Mouse (Mus musculus) hindbrain, embryonic 12.5 days (tissue): ENCODE data around the gene Med11. TPM values are rescaled to one million over a fixed set of nuclear protein-coding genes. Genes with fewer than 3 reads are reported as not detected.

ENCODE experiments used
- ATAC-seq: fragments of 200-750 bp; cut with Nextera tagmentation; 2 replicates; pipeline ENCODE4 v1.8.0; 2017; ENCODE audit warnings: moderate TSS enrichment; ENCODE audit not compliant: low FRiP score
- H3K27ac ChIP-seq: fragments of 300-500 bp; sonication (generic); 2 replicates; pipeline ENCODE4 v1.5.1; 2016; ENCODE audit warnings: mild to moderate bottlenecking
- H3K27me3 ChIP-seq: fragments of 300-500 bp; sonication (generic); 2 replicates; pipeline ENCODE4 v1.6.1; 2016; ENCODE audit warnings: mild to moderate bottlenecking
- H3K36me3 ChIP-seq: fragments of 300-500 bp; sonication (generic); 2 replicates; pipeline ENCODE4 v1.6.1; 2016; ENCODE audit warnings: mild to moderate bottlenecking
- H3K4me1 ChIP-seq: fragments of 300-500 bp; sonication (generic); 2 replicates; pipeline ENCODE4 v1.6.1; 2016
- H3K4me2 ChIP-seq: fragments of 300-500 bp; sonication (generic); replicated peaks from 2 replicates; pipeline ENCODE4 v1.6.1; 2016; ENCODE audit warnings: mild to moderate bottlenecking
- H3K4me3 ChIP-seq: fragments of 300-500 bp; sonication (generic); 2 replicates; pipeline ENCODE4 v1.5.1; 2016; ENCODE audit warnings: mild to moderate bottlenecking
- H3K9ac ChIP-seq: fragments of 300-500 bp; sonication (generic); 2 replicates; pipeline ENCODE4 v1.6.1; 2016; ENCODE audit warnings: mild to moderate bottlenecking, moderate library complexity
- H3K9me3 ChIP-seq: fragments of 300-500 bp; sonication (generic); replicated peaks from 2 replicates; pipeline ENCODE4 v1.6.1; 2016; ENCODE audit warnings: mild to moderate bottlenecking
- WGBS: fragments of 180-500 bp; shearing (Covaris S2); methylation state at CpG from one replicate; pipeline ENCODE4 v1.1.7; 2016; 5-methylcytosine and 5-hydroxymethylcytosine counted together
- microRNA-seq: library from miRNA; unstranded; fragments of <30 nt; microRNA quantifications from one replicate; pipeline ENCODE4, GENCODE M21; 2017
- polyA plus RNA-seq: library from polyadenylated mRNA; unstranded; fragments of >200 nt; fragmentation: Nextera tagmentation; extraction: Ambion mirVana; gene quantifications from 2 replicates; pipeline ENCODE4 v1.2.1, GENCODE M21; 2016

The Med11 gene
- polyA plus RNA-seq, 1 experiment from 2014 or later, result 36.1 TPM

DNA sequence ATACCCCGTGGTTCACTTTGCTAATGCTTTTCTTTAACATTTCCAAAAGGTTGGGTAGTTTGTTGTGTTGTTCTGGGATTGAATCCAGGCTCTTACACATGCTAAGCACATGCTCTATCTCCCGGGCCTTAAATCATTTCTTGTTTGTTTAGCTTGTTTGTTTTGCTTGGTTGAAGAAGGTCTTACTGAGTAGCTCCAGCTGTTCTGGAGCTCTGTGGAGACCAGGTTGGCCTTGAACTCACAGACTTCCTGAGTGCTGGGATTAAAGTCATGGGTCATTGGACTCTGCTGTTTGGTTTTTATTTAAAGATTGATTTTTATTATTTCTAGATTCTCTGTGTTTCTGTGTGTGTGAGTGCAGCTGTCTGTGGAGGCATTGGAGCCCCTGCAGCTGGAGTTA lies 33.8 kb downstream of the Med11 start:
- H3K4me3 ChIP-seq, result no peak overlapping the region
- H3K4me1 ChIP-seq, result no peaks in the 10 kb centered on the region
- ATAC-seq, result no peak
- H3K27ac ChIP-seq, result no peak overlapping the region
- no peak overlapping the region for H3K9ac ChIP-seq
- H3K36me3 ChIP-seq, result no peaks in the 10 kb centered on the region
- H3K9me3 ChIP-seq, result no peaks in the 10 kb centered on the region
- no peak overlapping the region for H3K4me2 ChIP-seq
- WGBS, result 64% methylated on average over 2 of the region's 2 CpGs
- H3K27me3 ChIP-seq, result no peaks in the 10 kb centered on the region

GRCm38 (mm10) chr11:70487816-70488215 lies 36.1 kb downstream of the Med11 start:
- H3K27me3 ChIP-seq, result no peaks in the 10 kb centered on the region
- no peaks in the 10 kb centered on the region for H3K4me1 ChIP-seq
- ATAC-seq, result no peak
- H3K36me3 ChIP-seq, result no peaks in the 10 kb centered on the region
- WGBS, result 45% methylated on average over 4 of the region's 4 CpGs
- no peaks in the 10 kb centered on the region for H3K9me3 ChIP-seq
- no peak overlapping the region for H3K4me2 ChIP-seq
- no peak overlapping the region for H3K9ac ChIP-seq
- H3K27ac ChIP-seq, result no peak overlapping the region
- no peak overlapping the region for H3K4me3 ChIP-seq

DNA sequence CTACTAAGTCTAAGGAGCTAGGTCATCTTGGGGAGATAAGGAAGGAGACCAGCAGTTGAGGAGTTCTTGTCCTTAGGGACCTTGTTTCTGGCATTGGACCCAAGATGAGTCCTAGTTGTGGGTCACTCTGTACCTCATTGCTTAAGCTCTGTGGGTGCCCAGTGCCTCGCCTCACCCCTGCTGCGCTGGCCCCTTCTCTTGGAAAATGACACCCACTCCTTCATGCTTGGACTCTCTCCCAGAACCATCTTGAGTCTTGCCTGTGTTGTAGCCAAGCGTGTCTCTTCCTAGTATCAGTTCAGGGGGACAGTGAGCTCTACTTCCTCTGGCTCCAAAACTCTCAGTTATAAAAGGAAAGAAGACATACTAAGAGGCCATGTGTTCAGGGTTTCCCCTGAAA lies 37.4 kb downstream of the Med11 start:
- no peaks in the 10 kb centered on the region for H3K36me3 ChIP-seq
- H3K4me3 ChIP-seq, result no peak overlapping the region
- H3K9ac ChIP-seq, result no peak overlapping the region
- 91% methylated on average over 3 of the region's 3 CpGs for WGBS
- no peaks in the 10 kb centered on the region for H3K4me1 ChIP-seq
- H3K27me3 ChIP-seq, result no peaks in the 10 kb centered on the region
- no peak overlapping the region for H3K27ac ChIP-seq
- H3K9me3 ChIP-seq, result no peaks in the 10 kb centered on the region
- ATAC-seq, result no peak
- H3K4me2 ChIP-seq, result no peak overlapping the region

DNA sequence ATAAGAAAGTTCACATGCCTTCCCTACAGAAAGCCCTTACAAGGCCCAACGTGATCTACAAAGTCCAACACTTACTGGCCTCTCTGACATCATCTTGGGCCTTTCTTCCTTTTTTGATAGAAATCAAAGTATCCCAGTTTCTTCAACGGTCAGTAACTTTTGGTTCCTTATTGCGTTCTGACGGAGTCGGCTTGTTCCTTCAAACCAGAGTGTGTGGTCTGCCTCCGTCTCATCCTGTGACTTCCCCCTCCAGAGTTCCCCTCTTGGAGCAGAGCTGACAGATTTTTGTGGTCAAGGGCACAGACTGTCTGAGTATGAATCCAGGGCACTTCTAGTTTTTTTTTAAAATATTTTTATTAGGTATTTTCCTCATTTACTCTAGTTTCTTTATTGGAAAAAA lies 38.0 kb downstream of the Med11 start:
- Histone ChIP-seq H3K9me3 (no peaks in the 10 kb centered on the region), H3K27me3 (no peaks in the 10 kb centered on the region), H3K4me2 (no peak overlapping the region), H3K9ac (no peak overlapping the region), H3K4me3 (no peak overlapping the region), H3K27ac (no peak overlapping the region), H3K36me3 (no peaks in the 10 kb centered on the region), H3K4me1 (no peaks in the 10 kb centered on the region)
- WGBS, result 85% methylated on average over 6 of the region's 6 CpGs
- no peak for ATAC-seq

GRCm38 (mm10) chr11:70499566-70500475 lies 48.1 kb downstream of the Med11 start:
- no peak overlapping the region for H3K4me3 ChIP-seq
- no peaks in the 10 kb centered on the region for H3K36me3 ChIP-seq
- H3K27ac ChIP-seq, result no peak overlapping the region
- H3K27me3 ChIP-seq, result no peaks in the 10 kb centered on the region
- no peaks in the 10 kb centered on the region for H3K9me3 ChIP-seq
- ATAC-seq, result no peak
- 75% methylated on average over 14 of the region's 14 CpGs for WGBS
- no peak overlapping the region for H3K9ac ChIP-seq
- no peaks in the 10 kb centered on the region for H3K4me1 ChIP-seq
- H3K4me2 ChIP-seq, result no peak overlapping the region

DNA sequence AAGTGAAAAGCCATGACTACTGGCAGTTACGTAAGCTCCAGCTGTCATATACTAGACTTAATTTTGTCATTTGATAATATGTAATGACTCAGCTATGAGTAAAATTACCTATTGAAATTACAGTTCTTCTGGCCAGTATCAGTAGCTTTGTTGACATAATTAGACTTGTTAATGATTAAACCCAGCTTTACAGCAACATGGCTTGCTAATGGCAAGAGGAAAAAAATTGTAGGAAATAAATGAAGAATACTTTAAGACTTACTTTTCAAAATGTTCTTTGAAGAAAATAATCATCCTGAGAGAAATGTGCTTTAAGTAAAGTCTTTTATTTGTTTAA lies 48.7 kb downstream of the Med11 start:
- 0 out of 2 replicates have a peak, but pooled peaks cover 4% of the 10 kb centered on the region for H3K27me3 ChIP-seq
- H3K27ac ChIP-seq, result no peak overlapping the region
- 100% methylated on average over 1 of the region's 1 CpGs for WGBS
- H3K36me3 ChIP-seq, result no peaks in the 10 kb centered on the region
- ATAC-seq, result no peak
- H3K4me1 ChIP-seq, result no peaks in the 10 kb centered on the region
- no peak overlapping the region for H3K4me2 ChIP-seq
- H3K9ac ChIP-seq, result no peak overlapping the region
- no peaks in the 10 kb centered on the region for H3K9me3 ChIP-seq
- no peak overlapping the region for H3K4me3 ChIP-seq

- no peak for ATAC-seq
- no peak overlapping the region for H3K4me3 ChIP-seq
- H3K9me3 ChIP-seq, result no peaks in the 10 kb centered on the region
- H3K4me2 ChIP-seq, result no peak overlapping the region
- WGBS, result 74% methylated on average over 3 of the region's 3 CpGs
- H3K27me3 ChIP-seq, result 0 out of 2 replicates have a peak, but pooled peaks cover 9% of the 10 kb centered on the region
- no peaks in the 10 kb centered on the region for H3K36me3 ChIP-seq
- H3K9ac ChIP-seq, result no peak overlapping the region
- H3K27ac ChIP-seq, result no peak overlapping the region
- no peaks in the 10 kb centered on the region for H3K4me1 ChIP-seq
Observed at GRCm38 (mm10) chr11:70502018-70502417, 50.3 kb downstream of the Med11 start.

Small RNA genes within 50 kb of the gene (microRNA-seq; reads per million reads assigned to microRNA genes)
- gene Mir7115, result not detected

Other genes starting within 250 kb of the Med11 start
- 2.4 and 2.6 TPM in 2 replicates for gene Slc16a11, start 239.2 kb upstream of the Med11 start, polyA plus RNA-seq
- 16.4 and 20.8 TPM in 2 replicates for gene Slc16a13, start 230.9 kb upstream of the Med11 start, polyA plus RNA-seq
- gene Bcl6b, start 222.1 kb upstream of the Med11 start, polyA plus RNA-seq, result 5.4 and 8.3 TPM in 2 replicates
- 197 and 210 TPM in 2 replicates for gene 0610010K14Rik, start 214.0 kb upstream of the Med11 start, polyA plus RNA-seq
- 11.3 and 14.6 TPM in 2 replicates for gene Gm21988, start 212.1 kb upstream of the Med11 start, polyA plus RNA-seq
- gene Rnasek, start 212.1 kb upstream of the Med11 start, polyA plus RNA-seq, result 195 and 200 TPM in 2 replicates
- gene Alox12, start 196.6 kb upstream of the Med11 start, polyA plus RNA-seq, result 2.2 and 3.3 TPM in 2 replicates
- not detected in 2 replicates for gene Alox12e, start 129.3 kb upstream of the Med11 start, polyA plus RNA-seq
- 0.09 TPM in 1 of 2 replicates, not detected in the other for gene Alox15, start 99.9 kb upstream of the Med11 start, polyA plus RNA-seq
- gene Pelp1, start 41.9 kb upstream of the Med11 start, polyA plus RNA-seq, result 40.2 and 40.4 TPM in 2 replicates
- 36.5 and 36.8 TPM in 2 replicates for gene Arrb2, start 19.3 kb upstream of the Med11 start, polyA plus RNA-seq
- 0.60 and 1.1 TPM in 2 replicates for gene Zmynd15, start 7.5 kb downstream of the Med11 start, polyA plus RNA-seq
- 2.0 and 2.1 TPM in 2 replicates for gene Cxcl16, start 8.1 kb downstream of the Med11 start, polyA plus RNA-seq
- 0.36 TPM in 1 of 2 replicates, not detected in the other for gene Tm4sf5, start 53.3 kb downstream of the Med11 start, polyA plus RNA-seq
- gene Vmo1, start 62.7 kb downstream of the Med11 start, polyA plus RNA-seq, result 0.34 TPM in 1 of 2 replicates, not detected in the other
- 0.36 TPM in 1 of 2 replicates, not detected in the other for gene Gltpd2, start 67.3 kb downstream of the Med11 start, polyA plus RNA-seq
- 679 and 744 TPM in 2 replicates for gene Psmb6, start 73.4 kb downstream of the Med11 start, polyA plus RNA-seq
- gene Gm40193, start 81.0 kb downstream of the Med11 start, polyA plus RNA-seq, result not detected in 2 replicates
- 7.2 and 7.8 TPM in 2 replicates for gene Pld2, start 88.1 kb downstream of the Med11 start, polyA plus RNA-seq
- 17.3 and 19.1 TPM in 2 replicates for gene Mink1, start 111.0 kb downstream of the Med11 start, polyA plus RNA-seq
- gene 4930544D05Rik, start 163.9 kb downstream of the Med11 start, polyA plus RNA-seq, result not detected in 2 replicates
- gene Chrne, start 167.3 kb downstream of the Med11 start, polyA plus RNA-seq, result not detected in 2 replicates
- gene Gp1ba, start 187.2 kb downstream of the Med11 start, polyA plus RNA-seq, result 0.10 and 0.38 TPM in 2 replicates
- gene Rnf167, start 195.3 kb downstream of the Med11 start, polyA plus RNA-seq, result 96.0 and 102 TPM in 2 replicates
- gene Slc25a11, start 195.6 kb downstream of the Med11 start, polyA plus RNA-seq, result 145 and 148 TPM in 2 replicates
- 1,190 and 1,267 TPM in 2 replicates for gene Pfn1, start 202.7 kb downstream of the Med11 start, polyA plus RNA-seq
- 14.9 and 18.5 TPM in 2 replicates for gene Eno3, start 205.3 kb downstream of the Med11 start, polyA plus RNA-seq
- gene Spag7, start 217.5 kb downstream of the Med11 start, polyA plus RNA-seq, result 143 and 144 TPM in 2 replicates
- 15.2 and 15.7 TPM in 2 replicates for gene Camta2, start 236.2 kb downstream of the Med11 start, polyA plus RNA-seq
- 0.99 and 1.4 TPM in 2 replicates for gene Inca1, start 248.2 kb downstream of the Med11 start, polyA plus RNA-seq
- gene Kif1c, start 248.6 kb downstream of the Med11 start, polyA plus RNA-seq, result 2.3 and 3.0 TPM in 2 replicates